ENCODE assay signal across 24 mouse cellular contexts in the genomic region with DNA sequence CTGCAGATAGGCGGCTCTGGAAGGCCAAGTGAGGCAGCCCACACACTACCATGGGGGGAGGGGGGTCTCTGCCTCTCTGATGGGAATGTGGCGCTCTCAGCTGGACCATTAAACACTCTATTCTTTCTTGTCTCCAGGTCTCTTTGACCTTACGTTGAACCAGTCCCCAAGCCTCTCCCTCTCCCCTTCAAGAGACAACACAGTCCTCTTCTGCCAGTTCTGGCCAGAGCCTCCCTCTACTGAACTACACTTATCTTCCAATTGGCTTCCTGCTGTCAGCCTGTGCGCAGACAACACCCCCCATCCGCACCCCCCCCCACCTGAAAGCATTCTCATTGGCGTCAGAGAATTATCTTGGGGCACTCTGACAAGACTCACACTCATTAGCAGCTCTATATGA. TPM values are rescaled to one million over a fixed set of nuclear protein-coding genes. Genes with fewer than 3 reads are reported as not detected.
A peak's percentile ranks its signal among the peaks of the same experiment; 100 is the strongest.
DNase-seq lines count a peak whose midpoint lies in the region; ATAC-seq and TF ChIP-seq lines count a peak whose summit lies in the region.
"Had no signal": no experiment of that assay in that cellular context is flagged by ENCODE, and none has a peak within 500 bp of the region (broad histone marks: within the 10 kb centered on the region; RNA-seq: fewer than 3 reads in every experiment).

No protein-coding gene starts in this region.

- ATAC-seq in heart, embryonic 12.5 days (ENCODE audit: insufficient number of reproducible peaks, low FRiP score) = 0 out of 2 replicates have a peak, but pooled peaks have one; percentile 36
- ATAC-seq in heart, embryonic 16.5 days (replicated peaks; ENCODE audit: extremely low read depth, insufficient read depth, low FRiP score) = peak; percentile 58; the same call in 1 of the 2 replicates
- no peak for ATAC-seq in lung, postnatal 0 days
- ATAC-seq: activated CD4-positive, CD25-positive, alpha-beta regulatory T cell, adult 4 months; forebrain, embryonic 14.5 days; intestine, embryonic 15.5 days had no signal

- H3K27ac ChIP-seq in heart, embryonic 12.5 days (ENCODE audit: poor library complexity, severe bottlenecking) = no peak overlapping the region
- no peak overlapping the region for H3K27ac ChIP-seq in heart, embryonic 10.5 days
- H3K27ac ChIP-seq in heart, embryonic 16.5 days (ENCODE audit: low read length) = no peak overlapping the region
- no peak overlapping the region for H3K27ac ChIP-seq in lung, postnatal 0 days (ENCODE audit: low read length)
- H3K27ac ChIP-seq: embryonic facial prominence, embryonic 15.5 days; forebrain, embryonic 10.5 days; gastrocnemius, adult 2 months; hindbrain, embryonic 10.5 days; hindbrain, embryonic 14.5 days; intestine, embryonic 15.5 days had no signal

- H3K36me3 ChIP-seq in heart, embryonic 12.5 days = no peaks in the 10 kb centered on the region
- H3K36me3 ChIP-seq in heart, embryonic 10.5 days = no peaks in the 10 kb centered on the region
- no peaks in the 10 kb centered on the region for H3K36me3 ChIP-seq in heart, embryonic 16.5 days (ENCODE audit: control insufficient read depth, insufficient read depth)
- no peaks in the 10 kb centered on the region for H3K36me3 ChIP-seq in lung, postnatal 0 days (ENCODE audit: insufficient read depth, low read length)
- H3K36me3 ChIP-seq: embryonic facial prominence, embryonic 15.5 days; intestine, embryonic 15.5 days had no signal

- H3K9ac ChIP-seq in heart, embryonic 12.5 days = no peak overlapping the region
- no peak overlapping the region for H3K9ac ChIP-seq in heart, embryonic 16.5 days (ENCODE audit: low read length)
- H3K9ac ChIP-seq in lung, postnatal 0 days (replicated peaks; ENCODE audit: low read depth) = no peak overlapping the region
- H3K9ac ChIP-seq: embryonic facial prominence, embryonic 15.5 days; hindbrain, embryonic 14.5 days; intestine, embryonic 15.5 days had no signal

- 29% methylated on average over 6 of the region's 6 CpGs for WGBS in heart, embryonic 12.5 days
- WGBS in heart, embryonic 10.5 days = 45% methylated on average over 6 of the region's 6 CpGs
- 34% methylated on average over 6 of the region's 6 CpGs for WGBS in heart, embryonic 16.5 days
- WGBS in lung, postnatal 0 days = 48% methylated on average over 6 of the region's 6 CpGs

- no peak for DNase-seq in heart, embryonic 10.5 days (ENCODE audit: low spot score)
- no peak for DNase-seq in heart, postnatal 4 days
- DNase-seq in lung, postnatal 36 days = peak; percentile 19
- no peak for DNase-seq in lung, postnatal 0 days (ENCODE audit: low spot score)
- peak; percentile 75 for DNase-seq in R1 (ENCODE audit: low read depth, low spot score)
- DNase-seq in cerebellum, adult 18-20 months = no peak
- DNase-seq: adrenal gland, postnatal 14 days; cerebellum, adult 11-12 months; cerebellum, postnatal 10 days; gastrocnemius, adult 2 months; gastrocnemius, postnatal 25 days; kidney, adult 18-20 months had no signal

- H3K9me3 ChIP-seq in heart, embryonic 12.5 days (replicated peaks) = no peaks in the 10 kb centered on the region
- H3K9me3 ChIP-seq in heart, embryonic 10.5 days = no peaks in the 10 kb centered on the region
- no peaks in the 10 kb centered on the region for H3K9me3 ChIP-seq in heart, embryonic 16.5 days (replicated peaks; ENCODE audit: control insufficient read depth, low read length)
- H3K9me3 ChIP-seq in lung, postnatal 0 days (ENCODE audit: low read length) = no peaks in the 10 kb centered on the region
- H3K9me3 ChIP-seq: embryonic facial prominence, embryonic 15.5 days; forebrain, embryonic 10.5 days; intestine, embryonic 15.5 days had no signal

- H3K4me3 ChIP-seq in heart, embryonic 12.5 days = no peak overlapping the region
- H3K4me3 ChIP-seq in heart, embryonic 10.5 days = no peak overlapping the region
- H3K4me3 ChIP-seq in heart, embryonic 16.5 days (ENCODE audit: low read length) = no peak overlapping the region
- no peak overlapping the region for H3K4me3 ChIP-seq in lung, postnatal 0 days (ENCODE audit: low read depth, low read length)
- H3K4me3 ChIP-seq: embryonic facial prominence, embryonic 15.5 days; erythroblast, embryonic 14.5 days; forebrain, embryonic 10.5 days; gastrocnemius, adult 2 months; hindbrain, embryonic 10.5 days; intestine, embryonic 15.5 days had no signal

- no peak for TF ChIP-seq CTCF in lung, postnatal 0 days (IDR thresholded peaks at IDR 0.05)

- no peak for TF ChIP-seq EP300 in lung, postnatal 0 days (IDR thresholded peaks at IDR 0.05)

- no peak overlapping the region for H3K4me2 ChIP-seq in heart, embryonic 12.5 days
- no peak overlapping the region for H3K4me2 ChIP-seq in heart, embryonic 16.5 days (ENCODE audit: low read depth, low read length)
- no peak overlapping the region for H3K4me2 ChIP-seq in lung, postnatal 0 days (replicated peaks; ENCODE audit: low read depth, low read length)
- H3K4me2 ChIP-seq: embryonic facial prominence, embryonic 15.5 days; hindbrain, embryonic 14.5 days; intestine, embryonic 15.5 days had no signal

- peaks cover 16% of the 10 kb centered on the region for H3K4me1 ChIP-seq in heart, embryonic 12.5 days (replicated peaks)
- peaks cover 10% of the 10 kb centered on the region for H3K4me1 ChIP-seq in heart, embryonic 10.5 days
- H3K4me1 ChIP-seq in heart, embryonic 16.5 days (ENCODE audit: control insufficient read depth, insufficient read depth, low read length) = peaks cover 10% of the 10 kb centered on the region
- H3K4me1 ChIP-seq in lung, postnatal 0 days (ENCODE audit: insufficient read depth, low read depth, low read length) = no peaks in the 10 kb centered on the region
- H3K4me1 ChIP-seq: embryonic facial prominence, embryonic 15.5 days; intestine, embryonic 15.5 days had no signal

- H3K27me3 ChIP-seq in heart, embryonic 12.5 days (replicated peaks) = no peaks in the 10 kb centered on the region; the same call in 1 of the 2 replicates
- no peaks in the 10 kb centered on the region for H3K27me3 ChIP-seq in heart, embryonic 10.5 days (ENCODE audit: insufficient read depth, poor library complexity, severe bottlenecking)
- no peaks in the 10 kb centered on the region for H3K27me3 ChIP-seq in heart, embryonic 16.5 days (ENCODE audit: control insufficient read depth, insufficient read depth, low read length)
- H3K27me3 ChIP-seq in lung, postnatal 0 days (replicated peaks; ENCODE audit: insufficient read depth, low read length) = no peaks in the 10 kb centered on the region
- H3K27me3 ChIP-seq: embryonic facial prominence, embryonic 15.5 days; intestine, embryonic 15.5 days had no signal

RNA-seq across cellular contexts. Expression of gene Ntn1, which starts 48.4 kb away (rescaled TPM):
- 38.6 and 41.9 TPM in 2 replicates for polyA plus RNA-seq in heart, embryonic 12.5 days (2016; fragmentation: Nextera tagmentation; extraction: Ambion mirVana)
- 7.0 and 16.2 TPM in 2 replicates for polyA plus RNA-seq in heart, embryonic 10.5 days (2016; fragmentation: Nextera tagmentation; extraction: Ambion mirVana)
- 17.7 and 21.3 TPM in 2 replicates for polyA plus RNA-seq in heart, embryonic 16.5 days (2015; fragmentation: Nextera tagmentation; extraction: Ambion mirVana)
- 100 to 1,000 TPM in 1 of 2 experiments, 10 to 100 TPM in 1; 85.3 to 101 TPM for total RNA-seq in heart, postnatal 4 days (2021)
- 7.0 and 7.2 TPM in 2 replicates for polyA plus RNA-seq in lung, postnatal 0 days (2015; fragmentation: Nextera tagmentation; extraction: Ambion mirVana)
- total RNA-seq: common myeloid progenitor, adult 5-6 weeks; granulocyte monocyte progenitor cell, adult 5-6 weeks had no signal
- polyA plus RNA-seq: erythroblast, embryonic 14.5 days had no signal

Comparison
In these comparisons a context has a peak if more than half of its experiments do, and no peak if none do; other contexts are left out.
1. DNase-seq: peak in lung, postnatal 36 days (single experiment) and R1 (single experiment); none in heart, embryonic 10.5 days (single experiment), heart, postnatal 4 days (single experiment), lung, postnatal 0 days (single experiment) and cerebellum, adult 18-20 months (0 of 2).